Mouse (Mus musculus) hindbrain, embryonic 13.5 days (tissue): Measurements from ENCODE around the gene Dglucy. TPM values are rescaled to one million over a fixed set of nuclear protein-coding genes. Genes with fewer than 3 reads are reported as not detected.

Experiments
- ATAC-seq: fragments of 200-750 bp; cut with Nextera tagmentation; 2 replicates; pipeline ENCODE4 v1.8.0; 2017; ENCODE audit warnings: moderate TSS enrichment; ENCODE audit not compliant: low FRiP score
- H3K27ac ChIP-seq: fragments of 300-500 bp; sonication (generic); 2 replicates; pipeline ENCODE4 v1.5.1; 2015; ENCODE audit warnings: inconsistent platforms, mild to moderate bottlenecking, moderate library complexity
- H3K27me3 ChIP-seq: fragments of 300-500 bp; sonication (generic); 2 replicates; pipeline ENCODE4 v1.6.1; 2015; ENCODE audit warnings: mild to moderate bottlenecking, inconsistent platforms
- H3K36me3 ChIP-seq: fragments of 300-500 bp; sonication (generic); 2 replicates; pipeline ENCODE4 v1.6.1; 2015; ENCODE audit warnings: mild to moderate bottlenecking, inconsistent platforms
- H3K4me1 ChIP-seq: fragments of 300-500 bp; sonication (generic); replicated peaks from 2 replicates; pipeline ENCODE4 v1.6.1; 2015; ENCODE audit warnings: inconsistent platforms
- H3K4me2 ChIP-seq: fragments of 300-500 bp; sonication (generic); 2 replicates; pipeline ENCODE4 v1.6.1; 2015; ENCODE audit warnings: inconsistent platforms, mild to moderate bottlenecking, moderate library complexity
- H3K4me3 ChIP-seq: fragments of 300-500 bp; sonication (generic); 2 replicates; pipeline ENCODE4 v1.5.1; 2015; ENCODE audit warnings: mild to moderate bottlenecking, inconsistent platforms
- H3K9ac ChIP-seq: fragments of 300-500 bp; sonication (generic); 2 replicates; pipeline ENCODE4 v1.6.1; 2015; ENCODE audit warnings: mild to moderate bottlenecking, inconsistent platforms
- H3K9me3 ChIP-seq: fragments of 300-500 bp; sonication (generic); 2 replicates; pipeline ENCODE4 v1.6.1; 2016; ENCODE audit warnings: inconsistent platforms
- WGBS: fragments of 180-500 bp; shearing (Covaris S2); methylation state at CpG from one replicate; pipeline ENCODE4 v1.1.7; 2015; 5-methylcytosine and 5-hydroxymethylcytosine counted together
- polyA plus RNA-seq: library from polyadenylated mRNA; unstranded; fragments of >200 nt; fragmentation: Nextera tagmentation; extraction: Ambion mirVana; gene quantifications from 2 replicates; pipeline ENCODE4 v1.2.1, GENCODE M21; 2015

Dglucy gene
- polyA plus RNA-seq, 1 experiment from 2014 or later, result 1.9 TPM

DNA sequence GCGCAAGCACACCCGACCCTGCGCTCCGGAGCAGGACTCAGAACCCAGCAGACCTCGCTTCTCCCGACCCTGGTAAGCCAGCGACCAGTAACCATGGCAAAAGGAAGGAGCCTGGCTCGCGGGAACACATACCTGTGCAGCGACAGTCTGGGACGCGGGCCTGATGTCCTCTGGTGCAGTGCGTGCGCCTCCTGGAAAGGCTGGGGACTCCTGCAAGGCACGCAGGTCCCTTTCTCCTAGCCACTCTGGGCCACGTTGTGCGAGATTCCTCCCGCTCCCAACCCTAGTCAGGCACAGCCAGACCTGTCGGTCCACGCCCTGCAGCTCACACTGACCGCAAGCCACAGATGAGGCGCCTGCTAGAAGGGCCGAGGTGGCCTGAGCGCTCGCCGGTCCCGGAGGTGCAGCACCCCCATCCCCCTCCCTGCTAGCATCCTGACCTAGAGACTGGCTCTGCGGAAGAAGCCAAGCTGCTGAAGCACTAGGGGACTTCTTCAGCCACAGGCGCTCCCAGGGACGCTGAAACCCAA lies 120.3 kb downstream of the Dglucy start:
- ATAC-seq, result peak; percentile 62
- no peaks in the 10 kb centered on the region for H3K9me3 ChIP-seq
- peak overlapping the region; percentile 81 for H3K4me2 ChIP-seq
- H3K27ac ChIP-seq, result no peak overlapping the region
- peaks cover 60% of the 10 kb centered on the region for H3K27me3 ChIP-seq
- H3K4me3 ChIP-seq, result peak overlapping the region; percentile 46
- WGBS, result under 1% methylated on average over 30 of the region's 30 CpGs
- peak overlapping the region; percentile 71 for H3K9ac ChIP-seq
- peaks cover 34% of the 10 kb centered on the region for H3K4me1 ChIP-seq
- no peaks in the 10 kb centered on the region for H3K36me3 ChIP-seq

DNA sequence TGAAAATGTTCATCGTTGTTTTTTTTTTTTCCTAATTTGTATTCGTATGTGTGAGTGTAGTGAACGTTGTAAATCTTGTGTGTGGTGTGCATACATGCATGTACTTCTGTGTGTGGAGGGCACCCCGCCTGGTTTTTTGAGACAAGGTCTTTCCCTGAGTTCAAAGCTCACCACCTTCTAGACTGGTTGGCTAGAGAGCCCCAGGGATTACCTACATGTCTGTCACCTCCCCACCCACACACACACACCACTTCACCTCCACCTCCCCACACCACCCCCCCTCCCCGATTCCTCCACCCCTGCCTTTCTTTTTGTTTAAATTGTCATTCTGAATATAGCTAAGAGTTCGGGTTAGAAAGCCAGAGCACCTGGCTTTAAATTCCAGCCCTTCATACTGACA lies 122.0 kb downstream of the Dglucy start:
- Histone ChIP-seq H3K4me1 (peaks cover 23% of the 10 kb centered on the region), H3K27me3 (peaks cover 60% of the 10 kb centered on the region), H3K36me3 (no peaks in the 10 kb centered on the region), H3K9ac (no peak overlapping the region), H3K9me3 (no peaks in the 10 kb centered on the region), H3K4me3 (no peak overlapping the region), H3K4me2 (no peak overlapping the region), H3K27ac (no peak overlapping the region)
- 83% methylated on average over 6 of the region's 6 CpGs for WGBS
- no peak for ATAC-seq

DNA sequence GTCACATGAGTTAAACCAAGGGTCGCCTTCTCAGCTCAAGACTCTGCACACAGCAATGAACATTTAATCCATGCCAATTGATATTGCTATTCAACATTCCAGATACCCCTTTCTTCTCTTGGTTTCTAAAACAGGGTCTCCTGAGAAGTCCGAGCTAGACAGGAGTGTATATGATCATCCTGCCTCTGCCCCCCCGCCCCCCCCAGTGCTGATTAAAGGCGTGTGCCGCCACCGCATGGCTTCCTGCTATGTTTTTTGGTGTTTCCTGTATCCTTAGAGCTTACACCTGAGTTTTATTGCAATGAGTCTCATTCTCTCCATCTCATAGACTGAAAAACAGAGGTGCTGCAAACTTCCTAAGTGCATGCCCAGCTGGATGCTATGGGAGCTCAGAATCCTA lies 122.5 kb downstream of the Dglucy start:
- no peak for ATAC-seq
- no peak overlapping the region for H3K9ac ChIP-seq
- peaks cover 23% of the 10 kb centered on the region for H3K4me1 ChIP-seq
- peaks cover 62% of the 10 kb centered on the region for H3K27me3 ChIP-seq
- H3K4me3 ChIP-seq, result no peak overlapping the region
- WGBS, result 86% methylated on average over 6 of the region's 6 CpGs
- no peaks in the 10 kb centered on the region for H3K36me3 ChIP-seq
- no peaks in the 10 kb centered on the region for H3K9me3 ChIP-seq
- no peak overlapping the region for H3K27ac ChIP-seq
- H3K4me2 ChIP-seq, result no peak overlapping the region

DNA sequence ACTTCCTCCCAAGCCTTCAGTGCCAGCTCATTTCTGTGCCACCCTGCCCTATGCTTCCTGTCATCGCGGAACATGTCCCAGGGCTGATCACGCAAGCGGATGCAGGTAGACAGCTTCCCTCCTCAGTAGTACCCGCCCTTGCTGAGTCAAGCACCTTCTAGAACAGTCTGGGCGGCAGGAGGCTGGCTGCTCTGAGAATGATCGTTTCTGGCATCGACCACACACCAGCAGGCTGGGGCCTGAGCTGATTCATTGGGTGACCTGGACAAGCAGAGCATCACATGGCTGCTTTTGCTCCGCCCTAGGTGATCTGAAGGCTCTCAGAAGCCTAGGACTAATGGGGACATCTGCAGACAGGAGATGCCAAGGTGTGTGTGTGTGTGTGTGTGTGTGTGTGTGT lies 124.9 kb downstream of the Dglucy start:
- Histone ChIP-seq H3K27me3 (peaks cover 59% of the 10 kb centered on the region), H3K4me1 (peaks cover 24% of the 10 kb centered on the region), H3K4me3 (no peak overlapping the region), H3K9me3 (no peaks in the 10 kb centered on the region), H3K36me3 (no peaks in the 10 kb centered on the region), H3K27ac (no peak overlapping the region), H3K9ac (no peak overlapping the region), H3K4me2 (no peak overlapping the region)
- 92% methylated on average over 9 of the region's 9 CpGs for WGBS
- no peak for ATAC-seq

DNA sequence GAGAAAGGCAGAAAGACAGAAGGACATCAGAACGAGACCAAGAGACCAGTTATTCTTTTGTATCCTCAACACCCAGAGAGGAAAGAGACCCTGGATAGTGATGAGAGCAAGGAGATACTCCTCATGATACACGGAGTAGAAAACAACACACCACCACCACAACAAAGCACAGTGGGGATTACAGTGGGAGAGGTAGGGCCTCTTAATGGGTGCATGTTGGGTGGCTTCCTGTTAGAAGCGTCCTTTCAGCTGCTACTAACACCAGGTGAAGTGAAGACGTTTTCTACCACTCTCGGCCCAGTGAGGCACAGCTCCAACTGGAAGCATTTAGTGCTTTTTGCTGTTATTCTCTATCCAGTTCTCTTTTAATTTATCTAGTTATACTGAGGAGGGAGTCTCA lies 128.0 kb downstream of the Dglucy start:
- no peaks in the 10 kb centered on the region for H3K9me3 ChIP-seq
- H3K36me3 ChIP-seq, result no peaks in the 10 kb centered on the region
- 83% methylated on average over 5 of the region's 5 CpGs for WGBS
- H3K4me1 ChIP-seq, result peaks cover 16% of the 10 kb centered on the region
- H3K4me3 ChIP-seq, result no peak overlapping the region
- H3K9ac ChIP-seq, result no peak overlapping the region
- no peak overlapping the region for H3K27ac ChIP-seq
- peaks cover 29% of the 10 kb centered on the region for H3K27me3 ChIP-seq
- ATAC-seq, result no peak
- no peak overlapping the region for H3K4me2 ChIP-seq

DNA sequence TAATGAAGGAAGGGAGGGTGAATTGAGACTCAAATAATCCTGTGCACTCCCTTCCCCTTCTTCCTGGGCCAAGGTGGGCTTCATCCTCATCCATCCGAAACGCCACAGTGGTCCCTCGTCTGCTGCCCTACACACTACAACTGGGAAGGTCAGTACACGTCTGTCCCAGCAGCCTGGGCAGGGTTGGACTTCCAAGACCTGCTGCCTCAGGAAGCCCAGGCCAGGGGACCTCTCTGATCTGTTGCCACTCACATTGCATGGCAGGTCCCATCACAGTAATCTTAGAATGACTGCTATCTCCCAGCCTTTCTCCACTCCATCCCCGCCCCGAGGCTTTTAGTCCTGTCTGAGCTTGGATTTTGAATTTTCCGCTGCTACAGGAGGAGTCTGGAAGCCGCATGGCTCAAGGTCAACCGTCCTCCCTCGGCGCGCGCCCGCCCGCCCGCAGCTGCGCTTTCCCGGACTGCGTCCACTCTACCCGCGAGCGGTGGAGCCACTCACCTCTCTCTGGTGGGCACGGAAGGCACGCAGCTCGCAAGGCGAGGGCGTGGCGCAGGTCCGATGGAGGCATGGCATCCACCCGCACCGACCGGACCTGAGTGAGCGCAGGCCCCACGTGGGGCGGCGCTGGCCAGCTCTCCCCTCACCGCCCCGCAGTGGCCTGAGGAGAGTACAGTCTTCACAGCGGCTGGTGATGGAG lies 128.9 kb downstream of the Dglucy start, which contains the start of gene Gpr68:
Gene Gpr68, minus strand, starts transcription at position 601 of the 700 bp plus-strand sequence.
- Histone ChIP-seq H3K27ac (no peak within 1 kb of the TSS), H3K4me1 (peaks cover 16% of the 10 kb centered on the region), H3K9ac (peak within 1 kb of the TSS; percentile 75), H3K4me2 (peak within 1 kb of the TSS; percentile 93), H3K27me3 (peaks cover 23% of the 10 kb centered on the region), H3K9me3 (no peaks in the 10 kb centered on the region), H3K4me3 (peak within 1 kb of the TSS; percentile 49), H3K36me3 (peaks cover 6% of the 10 kb centered on the region)
- WGBS, result 5% methylated on average over 39 of the region's 39 CpGs
- ATAC-seq, result peak; percentile 83

DNA sequence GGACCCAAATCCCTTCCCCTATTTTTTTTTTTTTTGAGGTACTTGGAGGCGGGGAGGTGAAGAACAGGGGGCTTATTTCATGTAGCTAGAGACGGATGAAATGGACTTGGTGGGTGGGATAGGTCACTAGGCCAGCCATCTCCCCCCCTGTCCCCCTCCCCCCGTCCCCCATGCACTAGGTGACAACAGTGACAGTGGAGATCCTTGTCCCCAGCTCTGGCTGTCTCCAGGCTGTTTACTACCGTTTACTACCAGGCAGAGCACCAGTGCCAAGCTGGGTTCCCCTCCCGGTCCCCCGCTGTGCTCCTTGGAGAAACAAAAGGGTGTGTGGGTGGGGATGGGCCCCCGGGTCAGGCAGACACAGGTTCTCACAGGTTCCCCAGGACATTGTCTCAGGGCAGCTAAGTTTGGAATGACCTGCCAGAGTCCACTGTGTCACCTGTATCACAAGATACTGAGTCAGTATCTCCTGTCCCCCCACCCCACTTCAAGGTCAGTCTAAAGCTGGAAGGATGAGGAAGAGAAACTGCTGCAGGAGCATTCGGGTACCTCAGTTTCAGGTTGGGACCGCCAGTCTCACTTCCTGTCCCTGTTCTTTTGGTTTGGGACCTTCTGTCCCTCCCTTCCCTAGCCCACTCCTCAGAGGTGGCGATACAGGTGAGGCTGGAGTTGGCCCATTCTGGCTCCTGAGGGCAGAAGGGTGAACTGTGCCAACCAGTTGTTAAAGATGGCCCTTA lies 129.6 kb downstream of the Dglucy start:
- Histone ChIP-seq H3K27ac (no peak overlapping the region), H3K9me3 (no peaks in the 10 kb centered on the region), H3K27me3 (peaks cover 23% of the 10 kb centered on the region), H3K4me2 (peak overlapping the region; percentile 93), H3K4me3 (peak overlapping the region; percentile 49), H3K36me3 (peaks cover 13% of the 10 kb centered on the region), H3K9ac (peak overlapping the region; percentile 75), H3K4me1 (peaks cover 16% of the 10 kb centered on the region)
- WGBS, result 23% methylated on average over 10 of the region's 10 CpGs
- peak; percentile 46; the same call in 1 of the 2 replicates for ATAC-seq

DNA sequence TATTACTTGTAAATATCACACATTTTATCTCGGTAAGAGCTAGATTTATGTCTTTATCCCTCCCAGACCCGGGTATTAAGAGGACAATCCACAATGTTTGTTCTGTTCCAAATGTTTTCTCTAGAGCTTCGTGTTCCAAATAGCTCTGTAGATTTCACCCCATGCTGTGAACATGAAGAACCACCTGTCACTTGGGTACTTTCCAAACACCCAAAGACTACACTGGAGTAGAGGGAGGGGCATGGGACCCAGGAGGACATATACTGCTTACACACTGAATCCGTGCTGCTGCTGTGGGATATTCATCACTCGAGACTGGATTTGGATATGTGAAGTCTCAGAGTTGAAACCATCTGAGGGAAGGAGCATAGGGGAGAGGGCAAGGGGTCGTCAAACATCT lies 130.9 kb downstream of the Dglucy start:
- ATAC-seq, result no peak
- WGBS, result 69% methylated on average over 6 of the region's 6 CpGs
- Histone ChIP-seq H3K9me3 (no peaks in the 10 kb centered on the region), H3K9ac (no peak overlapping the region), H3K4me1 (peaks cover 16% of the 10 kb centered on the region), H3K36me3 (peaks cover 21% of the 10 kb centered on the region), H3K4me2 (no peak overlapping the region), H3K4me3 (no peak overlapping the region), H3K27ac (no peak overlapping the region), H3K27me3 (peaks cover 23% of the 10 kb centered on the region)

DNA sequence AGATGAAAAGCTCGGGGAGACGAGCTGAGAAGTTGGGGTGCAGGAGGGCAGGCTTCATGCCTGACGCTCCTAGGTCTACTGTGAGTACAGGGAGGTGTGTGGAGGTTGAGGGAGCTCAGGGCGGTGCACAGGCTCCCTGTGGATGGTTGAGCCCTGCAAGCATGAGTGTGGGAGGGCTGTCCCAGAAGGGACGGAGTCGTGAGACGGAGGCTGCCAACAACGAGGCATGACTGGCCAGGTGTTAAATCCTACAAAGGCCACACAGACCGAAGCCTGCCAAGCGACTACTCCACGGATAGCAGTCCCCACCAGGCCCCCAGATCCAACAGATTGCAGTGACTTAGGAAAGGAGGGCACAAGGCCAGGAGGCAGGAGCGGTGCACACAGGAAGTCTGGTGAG lies 131.9 kb downstream of the Dglucy start:
- Histone ChIP-seq H3K4me1 (peaks cover 16% of the 10 kb centered on the region), H3K36me3 (peaks cover 31% of the 10 kb centered on the region), H3K27ac (no peak overlapping the region), H3K4me3 (no peak overlapping the region), H3K9me3 (no peaks in the 10 kb centered on the region), H3K27me3 (peaks cover 23% of the 10 kb centered on the region), H3K4me2 (no peak overlapping the region), H3K9ac (no peak overlapping the region)
- no peak for ATAC-seq
- 83% methylated on average over 12 of the region's 12 CpGs for WGBS

DNA sequence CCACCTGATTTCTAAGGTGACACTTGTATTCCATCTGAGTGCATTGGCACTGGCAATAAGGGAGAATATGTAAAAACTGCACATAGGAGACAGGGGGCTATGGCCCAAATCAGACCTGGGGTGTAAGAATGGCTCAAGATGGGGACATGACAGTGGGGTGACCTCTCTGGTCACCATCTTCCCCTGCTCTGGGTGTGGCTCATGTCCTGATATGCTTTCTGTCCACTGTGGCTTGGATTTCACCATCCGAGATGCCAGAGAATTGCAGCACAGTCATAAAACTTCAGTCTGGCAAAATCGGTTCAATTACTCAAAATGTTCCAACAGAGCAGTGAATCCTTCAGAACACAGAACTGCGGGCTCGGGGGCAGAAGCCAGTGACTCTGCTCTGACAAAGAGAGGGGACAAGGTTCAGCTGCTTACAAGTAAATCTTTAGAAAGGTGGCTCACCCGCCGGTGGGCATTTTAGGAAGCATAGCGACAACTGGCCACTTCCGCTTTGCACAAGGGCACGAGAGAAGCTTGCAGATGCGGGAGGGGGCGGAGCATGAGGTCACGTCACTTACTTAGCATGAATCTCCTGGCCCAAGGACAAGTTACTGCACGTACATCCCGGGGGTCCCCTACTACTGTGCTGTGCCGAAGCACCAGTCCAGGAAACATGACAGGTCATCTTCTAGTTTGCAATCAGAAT lies 145.9 kb downstream of the Dglucy start:
- H3K36me3 ChIP-seq, result peaks cover 54% of the 10 kb centered on the region
- H3K27me3 ChIP-seq, result no peaks in the 10 kb centered on the region
- 0 out of 2 replicates have a peak overlapping the region, but pooled peaks have one; percentile 6 for H3K9ac ChIP-seq
- H3K4me1 ChIP-seq, result 0 out of 2 replicates have a peak, but pooled peaks cover 3% of the 10 kb centered on the region
- 86% methylated on average over 15 of the region's 15 CpGs for WGBS
- H3K27ac ChIP-seq, result peak overlapping the region; percentile 66; the same call in 1 of the 2 replicates
- no peak overlapping the region for H3K4me3 ChIP-seq
- no peak overlapping the region for H3K4me2 ChIP-seq
- no peak for ATAC-seq
- no peaks in the 10 kb centered on the region for H3K9me3 ChIP-seq

DNA sequence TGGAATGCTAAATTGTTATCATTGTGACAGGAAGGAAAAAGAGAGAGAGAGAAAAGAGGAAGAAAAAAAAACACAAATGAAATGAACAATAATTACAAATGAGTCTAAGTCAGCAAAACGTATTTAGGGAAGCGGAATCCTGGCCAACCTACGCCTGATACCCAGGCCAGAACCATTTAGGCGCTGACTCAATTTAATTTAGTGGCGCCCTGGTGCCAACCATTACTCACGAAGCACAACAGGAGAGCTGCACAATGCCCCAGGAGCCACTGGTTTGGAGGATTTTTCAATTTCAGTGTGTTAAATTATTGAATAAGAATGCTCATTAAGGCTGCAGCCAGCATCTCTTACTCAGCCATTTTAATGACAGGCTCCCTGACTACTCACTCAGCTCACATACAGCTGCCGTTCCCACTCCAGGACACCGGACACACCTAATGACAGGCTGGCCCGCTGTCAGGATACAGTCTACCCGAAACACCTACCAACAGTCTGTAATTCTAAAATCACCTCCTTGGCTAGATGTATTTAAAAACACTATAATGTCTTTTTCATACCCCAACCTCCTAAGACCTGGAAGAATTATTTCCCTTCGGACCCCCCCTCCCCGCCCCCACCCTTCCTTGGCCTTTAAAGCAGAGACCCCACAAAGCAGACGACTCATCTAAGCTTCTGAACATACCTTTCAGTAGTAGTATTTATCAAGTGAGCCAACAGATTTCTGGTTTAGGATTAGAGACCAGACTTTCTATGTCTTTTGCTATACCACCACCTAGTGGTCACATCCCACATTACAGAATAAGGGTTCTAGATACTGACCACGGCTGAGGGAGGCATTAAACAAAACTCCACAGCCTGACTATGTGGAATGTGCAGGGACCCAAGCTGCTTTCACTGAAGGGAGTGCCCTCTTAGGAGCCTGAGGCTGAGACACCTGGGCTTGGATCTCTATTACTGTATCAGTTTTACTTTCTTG lies 147.1 kb downstream of the Dglucy start:
- peaks cover 61% of the 10 kb centered on the region for H3K36me3 ChIP-seq
- WGBS, result 62% methylated on average over 14 of the region's 14 CpGs
- no peaks in the 10 kb centered on the region for H3K9me3 ChIP-seq
- no peak overlapping the region for H3K4me3 ChIP-seq
- H3K27ac ChIP-seq, result peak overlapping the region; percentile 66; the same call in 1 of the 2 replicates
- H3K4me2 ChIP-seq, result no peak overlapping the region
- ATAC-seq, result peak; percentile 60
- no peaks in the 10 kb centered on the region for H3K27me3 ChIP-seq
- H3K4me1 ChIP-seq, result 0 out of 2 replicates have a peak, but pooled peaks cover 3% of the 10 kb centered on the region
- H3K9ac ChIP-seq, result no peak overlapping the region
